22 mouse cellular contexts compared by ENCODE assay signal in genomic region chr14:24032876-24033389, GRCm38 (mm10). TPM values are rescaled to one million over a fixed set of nuclear protein-coding genes. Genes with fewer than 3 reads are reported as not detected.
DNase-seq lines count a peak whose midpoint lies in the region; ATAC-seq and TF ChIP-seq lines count a peak whose summit lies in the region.
"Had no signal": no experiment of that assay in that cellular context is flagged by ENCODE, and none has a peak within 500 bp of the region (broad histone marks: within the 10 kb centered on the region; RNA-seq: fewer than 3 reads in every experiment).

No protein-coding gene starts in this region.

- H3K9me3 ChIP-seq in forebrain, embryonic 12.5 days: peaks cover 3% of the 10 kb centered on the region; the same call in 1 of the 2 replicates
- H3K9me3 ChIP-seq in forebrain, postnatal 0 days (ENCODE audit: low read length): no peaks in the 10 kb centered on the region
- no peaks in the 10 kb centered on the region for H3K9me3 ChIP-seq in hindbrain, embryonic 16.5 days (ENCODE audit: control insufficient read depth, low read length)
- H3K9me3 ChIP-seq in hindbrain, embryonic 13.5 days: 0 out of 2 replicates have a peak, but pooled peaks cover 3% of the 10 kb centered on the region
- H3K9me3 ChIP-seq in forebrain, embryonic 16.5 days (ENCODE audit: control insufficient read depth, low read length): 0 out of 2 replicates have a peak, but pooled peaks cover under 1% of the 10 kb centered on the region
- H3K9me3 ChIP-seq: embryonic facial prominence, embryonic 13.5 days; intestine, embryonic 15.5 days had no signal

- no peaks in the 10 kb centered on the region for H3K36me3 ChIP-seq in forebrain, embryonic 12.5 days (replicated peaks)
- no peaks in the 10 kb centered on the region for H3K36me3 ChIP-seq in forebrain, postnatal 0 days (ENCODE audit: insufficient read depth)
- H3K36me3 ChIP-seq in hindbrain, embryonic 16.5 days (ENCODE audit: control insufficient read depth, insufficient read depth, low read length): no peaks in the 10 kb centered on the region
- no peaks in the 10 kb centered on the region for H3K36me3 ChIP-seq in hindbrain, embryonic 13.5 days
- no peaks in the 10 kb centered on the region for H3K36me3 ChIP-seq in forebrain, embryonic 16.5 days (ENCODE audit: control insufficient read depth, insufficient read depth)
- H3K36me3 ChIP-seq: embryonic facial prominence, embryonic 10.5 days; embryonic facial prominence, embryonic 13.5 days; intestine, embryonic 15.5 days had no signal

- peak; percentile 23; the same call in 1 of the 2 replicates for ATAC-seq in forebrain, embryonic 12.5 days (ENCODE audit: low FRiP score)
- ATAC-seq in forebrain, postnatal 0 days: no peak
- ATAC-seq in hindbrain, embryonic 16.5 days: 0 out of 2 replicates have a peak, but pooled peaks have one; percentile 45
- no peak for ATAC-seq in hindbrain, embryonic 13.5 days (ENCODE audit: low FRiP score)
- peak; percentile 64; the same call in 1 of the 2 replicates for ATAC-seq in forebrain, embryonic 16.5 days
- ATAC-seq: intestine, embryonic 15.5 days; Patski had no signal

- TF ChIP-seq CTCF in forebrain, postnatal 0 days (IDR thresholded peaks at IDR 0.05; ENCODE audit: low read depth): no peak

- no peak overlapping the region for H3K4me3 ChIP-seq in forebrain, embryonic 12.5 days (replicated peaks)
- no peak overlapping the region for H3K4me3 ChIP-seq in forebrain, postnatal 0 days (ENCODE audit: low read depth, low read length)
- no peak overlapping the region for H3K4me3 ChIP-seq in hindbrain, embryonic 16.5 days (ENCODE audit: low read length)
- no peak overlapping the region for H3K4me3 ChIP-seq in hindbrain, embryonic 13.5 days
- H3K4me3 ChIP-seq in forebrain, embryonic 16.5 days (replicated peaks; ENCODE audit: low read length): no peak overlapping the region
- H3K4me3 ChIP-seq: embryonic facial prominence, embryonic 10.5 days; embryonic facial prominence, embryonic 13.5 days; erythroblast, embryonic 14.5 days; gastrocnemius, adult 2 months; intestine, embryonic 15.5 days had no signal

- peaks cover 20% of the 10 kb centered on the region for H3K4me1 ChIP-seq in forebrain, embryonic 12.5 days
- no peaks in the 10 kb centered on the region for H3K4me1 ChIP-seq in forebrain, postnatal 0 days (ENCODE audit: insufficient read depth)
- H3K4me1 ChIP-seq in hindbrain, embryonic 16.5 days (ENCODE audit: control insufficient read depth, insufficient read depth, low read depth, low read length): no peaks in the 10 kb centered on the region; the same call in 1 of the 2 replicates
- peaks cover 12% of the 10 kb centered on the region for H3K4me1 ChIP-seq in hindbrain, embryonic 13.5 days (replicated peaks)
- H3K4me1 ChIP-seq in forebrain, embryonic 16.5 days (replicated peaks; ENCODE audit: control insufficient read depth, insufficient read depth, low read length): 0 out of 2 replicates have a peak, but pooled peaks cover 4% of the 10 kb centered on the region
- H3K4me1 ChIP-seq: embryonic facial prominence, embryonic 13.5 days; intestine, embryonic 15.5 days had no signal

- DNase-seq in forebrain, postnatal 0 days: no peak
- DNase-seq in Muller cell, postnatal 12 days (ENCODE audit: inconsistent ontology term): peak; percentile 25
- DNase-seq in thymus, postnatal 0 days (ENCODE audit: low spot score): no peak
- DNase-seq in urinary bladder, postnatal 25 days (ENCODE audit: low spot score): no peak
- DNase-seq: adrenal gland, postnatal 10 days; adrenal gland, postnatal 36 days; embryo, embryonic 11 days; gastrocnemius, adult 2 months; gastrocnemius, postnatal 14 days; kidney, adult 18-20 months had no signal

- 60% methylated on average over 7 of the region's 7 CpGs for WGBS in forebrain, embryonic 12.5 days
- 37% methylated on average over 7 of the region's 7 CpGs for WGBS in forebrain, postnatal 0 days
- WGBS in hindbrain, embryonic 16.5 days: 85% methylated on average over 7 of the region's 7 CpGs
- 83% methylated on average over 7 of the region's 7 CpGs for WGBS in hindbrain, embryonic 13.5 days
- 39% methylated on average over 7 of the region's 7 CpGs for WGBS in forebrain, embryonic 16.5 days

- no peak overlapping the region for H3K27ac ChIP-seq in forebrain, embryonic 12.5 days
- H3K27ac ChIP-seq in forebrain, postnatal 0 days (ENCODE audit: low read depth, low read length): no peak overlapping the region
- no peak overlapping the region for H3K27ac ChIP-seq in hindbrain, embryonic 16.5 days (ENCODE audit: low read depth, low read length)
- H3K27ac ChIP-seq in hindbrain, embryonic 13.5 days: no peak overlapping the region
- no peak overlapping the region for H3K27ac ChIP-seq in forebrain, embryonic 16.5 days (ENCODE audit: low read length)
- H3K27ac ChIP-seq: embryonic facial prominence, embryonic 10.5 days; embryonic facial prominence, embryonic 13.5 days; gastrocnemius, adult 2 months; hindbrain, embryonic 14.5 days; intestine, embryonic 15.5 days had no signal

- H3K9ac ChIP-seq in forebrain, embryonic 12.5 days: no peak overlapping the region
- H3K9ac ChIP-seq in forebrain, postnatal 0 days: no peak overlapping the region
- H3K9ac ChIP-seq in hindbrain, embryonic 16.5 days (ENCODE audit: low read depth, low read length): no peak overlapping the region
- H3K9ac ChIP-seq in hindbrain, embryonic 13.5 days: no peak overlapping the region
- no peak overlapping the region for H3K9ac ChIP-seq in forebrain, embryonic 16.5 days (replicated peaks; ENCODE audit: low read depth, low read length)
- H3K9ac ChIP-seq: embryonic facial prominence, embryonic 13.5 days; hindbrain, embryonic 14.5 days; intestine, embryonic 15.5 days had no signal

- no peak overlapping the region for H3K4me2 ChIP-seq in forebrain, embryonic 12.5 days
- no peak overlapping the region for H3K4me2 ChIP-seq in forebrain, postnatal 0 days (ENCODE audit: low read depth)
- no peak overlapping the region for H3K4me2 ChIP-seq in hindbrain, embryonic 16.5 days (ENCODE audit: low read length)
- H3K4me2 ChIP-seq in hindbrain, embryonic 13.5 days: no peak overlapping the region
- no peak overlapping the region for H3K4me2 ChIP-seq in forebrain, embryonic 16.5 days (ENCODE audit: low read length)
- H3K4me2 ChIP-seq: embryonic facial prominence, embryonic 13.5 days; heart, embryonic 11.5 days; hindbrain, embryonic 14.5 days; intestine, embryonic 15.5 days had no signal

- peaks cover 12% of the 10 kb centered on the region for H3K27me3 ChIP-seq in forebrain, embryonic 12.5 days
- H3K27me3 ChIP-seq in forebrain, postnatal 0 days (ENCODE audit: insufficient read depth, low read length): no peaks in the 10 kb centered on the region
- no peaks in the 10 kb centered on the region for H3K27me3 ChIP-seq in hindbrain, embryonic 16.5 days (replicated peaks; ENCODE audit: control insufficient read depth, insufficient read depth, low read length)
- H3K27me3 ChIP-seq in hindbrain, embryonic 13.5 days: no peaks in the 10 kb centered on the region
- no peaks in the 10 kb centered on the region for H3K27me3 ChIP-seq in forebrain, embryonic 16.5 days (replicated peaks; ENCODE audit: control insufficient read depth, insufficient read depth, low read length)
- H3K27me3 ChIP-seq: embryonic facial prominence, embryonic 13.5 days; intestine, embryonic 15.5 days; Patski had no signal

RNA-seq across cellular contexts. Expression of gene Kcnma1, which starts 18.6 kb away (rescaled TPM):
- polyA plus RNA-seq in forebrain, embryonic 12.5 days (2016; fragmentation: Nextera tagmentation; extraction: Ambion mirVana): 1.9 and 2.6 TPM in 2 replicates
- 32.1 and 35.8 TPM in 2 replicates for total RNA-seq in forebrain, postnatal 0 days (2014; rRNA removed)
- polyA plus RNA-seq in forebrain, postnatal 0 days (2015; fragmentation: Nextera tagmentation; extraction: Ambion mirVana): 10.9 and 18.7 TPM in 2 replicates
- polyA plus RNA-seq in hindbrain, embryonic 16.5 days (2015; fragmentation: Nextera tagmentation; extraction: Ambion mirVana): 15.8 and 17.2 TPM in 2 replicates
- polyA plus RNA-seq in hindbrain, embryonic 13.5 days (2015; fragmentation: Nextera tagmentation; extraction: Ambion mirVana): 13.8 and 14.3 TPM in 2 replicates
- 7.5 and 12.3 TPM in 2 replicates for polyA plus RNA-seq in forebrain, embryonic 16.5 days (2015; fragmentation: Nextera tagmentation; extraction: Ambion mirVana)
- polyA plus RNA-seq in thymus, postnatal 0 days (2015; fragmentation: Nextera tagmentation; extraction: Ambion mirVana): 2.4 TPM in 2 replicates
- total RNA-seq: hematopoietic stem cell, adult 5-6 weeks had no signal
- polyA plus RNA-seq: erythroblast, embryonic 14.5 days had no signal

Comparison
In these comparisons a context has a peak if more than half of its experiments do, and no peak if none do; other contexts are left out.
1. ATAC-seq: peak in forebrain, embryonic 12.5 days (single experiment), hindbrain, embryonic 16.5 days (single experiment) and forebrain, embryonic 16.5 days (single experiment); none in forebrain, postnatal 0 days (single experiment) and hindbrain, embryonic 13.5 days (single experiment).